Mouse (Mus musculus) liver, embryonic 14.5 days (tissue): ENCODE data around the gene Med12l. TPM values are rescaled to one million over a fixed set of nuclear protein-coding genes. Genes with fewer than 3 reads are reported as not detected.

Experiments used
- ATAC-seq: fragments of 200-750 bp; cut with Nextera tagmentation; 2 replicates; pipeline ENCODE4 v1.8.0; 2017; ENCODE audit warnings: moderate number of reproducible peaks, mild to moderate bottlenecking, moderate library complexity; ENCODE audit not compliant: insufficient read depth
- DNase-seq, 3 experiments: peaks; one replicate each; pipeline ENCODE4 v3.0.0-alpha.2; 2012 to 2013; ENCODE audit warnings: low read depth in 3 of 3, low spot score in 3 of 3
- H3K27ac ChIP-seq: fragments of 300-500 bp; sonication (generic); 2 replicates; pipeline ENCODE4 v1.5.1; 2014; ENCODE audit warnings: moderate library complexity, mild to moderate bottlenecking, control low read depth, inconsistent platforms
- H3K27me3 ChIP-seq: fragments of 300-500 bp; sonication (generic); 2 replicates; pipeline ENCODE4 v1.6.1; 2014; ENCODE audit warnings: mild to moderate bottlenecking, low read length, moderate library complexity; ENCODE audit not compliant: control insufficient read depth, insufficient read depth
- H3K36me3 ChIP-seq: fragments of 300-500 bp; sonication (generic); replicated peaks from 2 replicates; pipeline ENCODE4 v1.6.1; 2014; ENCODE audit warnings: low read depth; ENCODE audit not compliant: control insufficient read depth, insufficient read depth
- H3K4me1 ChIP-seq, 2 experiments: fragments of 200-500 bp in 1 of 2; fragments of 300-500 bp in 1 of 2; sonication (generic) in 1 of 2; replicated peaks; 2 replicates each; pipeline ENCODE4 v1.6.1; 2012 to 2014; ENCODE audit warnings: antibody characterized with exemption in 1 of 2, inconsistent platforms in 1 of 2, low read length in 1 of 2; ENCODE audit not compliant: control insufficient read depth in 2 of 2, insufficient read depth in 2 of 2
- H3K4me2 ChIP-seq: fragments of 300-500 bp; sonication (generic); 2 replicates; pipeline ENCODE4 v1.6.1; 2014; ENCODE audit warnings: low read depth, mild to moderate bottlenecking, control low read depth, moderate library complexity
- H3K4me3 ChIP-seq, 2 experiments: fragments of 200-500 bp in 1 of 2; fragments of 300-500 bp in 1 of 2; sonication (generic) in 1 of 2; 2 replicates each; pipeline ENCODE4 v1.5.1; 2012 to 2014; ENCODE audit warnings: low read depth in 2 of 2, low read length in 2 of 2, mild to moderate bottlenecking in 2 of 2, control low read depth in 1 of 2, inconsistent platforms in 1 of 2, moderate library complexity in 1 of 2; ENCODE audit not compliant: insufficient read depth in 1 of 2
- H3K9ac ChIP-seq: fragments of 300-500 bp; sonication (generic); replicated peaks from 2 replicates; pipeline ENCODE4 v1.6.1; 2014; ENCODE audit warnings: mild to moderate bottlenecking, control low read depth, moderate library complexity
- H3K9me3 ChIP-seq: fragments of 300-500 bp; sonication (generic); 2 replicates; pipeline ENCODE4 v1.6.1; 2016; ENCODE audit warnings: low read length, mixed read lengths; ENCODE audit not compliant: control insufficient read depth
- CTCF ChIP-seq: IDR thresholded peaks from 2 replicates; pipeline ENCODE4 v1.5.1; 2016; ENCODE audit warnings: antibody characterized with exemption, low read depth, control low read depth
- EP300 ChIP-seq: IDR thresholded peaks from 2 replicates; pipeline ENCODE4 v1.6.1; 2016; ENCODE audit warnings: antibody characterized with exemption, low read depth
- WGBS: fragments of 180-500 bp; shearing (Covaris S2); extraction: QIAGEN DNeasy Blood & Tissue Kit; methylation state at CpG from one replicate; pipeline ENCODE4 v1.1.7; 2014; ENCODE audit not compliant: insufficient replicate concordance; 5-methylcytosine and 5-hydroxymethylcytosine counted together
- polyA plus RNA-seq, 2 experiments: library from polyadenylated mRNA; depleted of rRNA in 1 of 2; stranded (reverse) in 1 of 2; unstranded in 1 of 2; fragments of >200 nt; fragmentation: Nextera tagmentation in 1 of 2; extraction: Ambion mirVana in 1 of 2; gene quantifications; 2 replicates each; pipeline versions ENCODE4 v1.2.1 to v1.2.3; 2012 to 2014

The Med12l gene
- polyA plus RNA-seq, 2 experiments, result 0.57 to 0.63 TPM

GRCm38 (mm10) chr3:59097421-59097820 is 91.8 kb downstream of the Med12l start:
- TF ChIP-seq EP300 (no peak), CTCF (no peak)
- no peak for DNase-seq
- peak; percentile 45 for ATAC-seq
- Histone ChIP-seq H3K36me3 (no peaks in the 10 kb centered on the region), H3K9me3 (no peaks in the 10 kb centered on the region), H3K27me3 (no peaks in the 10 kb centered on the region), H3K4me2 (no peak overlapping the region), H3K27ac (no peak overlapping the region), H3K4me3 (no peak overlapping the region), H3K4me1 (peaks cover 0 to 5% of the 10 kb centered on the region in 2 experiments; a peak in 3 of 4 replicates), H3K9ac (no peak overlapping the region)
- WGBS, result 51% methylated on average over 6 of the region's 6 CpGs

DNA sequence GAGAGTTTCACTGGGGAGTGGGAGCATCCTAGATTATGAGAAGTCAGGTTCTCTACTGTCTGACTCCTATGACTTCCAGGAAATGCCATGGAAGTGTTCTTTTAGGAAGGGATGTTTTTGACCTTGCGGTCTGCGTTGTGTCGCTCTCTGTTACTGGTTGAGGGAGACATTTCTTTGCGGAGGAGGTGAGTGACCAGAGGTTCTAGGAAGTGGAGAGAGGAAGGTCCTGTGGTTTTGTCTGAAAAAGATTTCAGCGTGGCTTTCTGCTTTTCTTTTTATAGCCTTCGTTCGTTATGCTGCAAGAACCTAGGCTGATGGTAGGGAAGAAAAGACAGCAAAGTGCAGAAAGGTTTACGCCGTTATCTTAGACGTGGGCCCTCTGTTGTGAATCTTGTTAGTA is 92.9 kb downstream of the Med12l start:
- H3K9ac ChIP-seq, result no peak overlapping the region
- no peaks in the 10 kb centered on the region for H3K27me3 ChIP-seq
- no peak for DNase-seq
- H3K4me3 ChIP-seq, result no peak overlapping the region
- no peak overlapping the region for H3K27ac ChIP-seq
- WGBS, result 20% methylated on average over 10 of the region's 10 CpGs
- H3K9me3 ChIP-seq, result no peaks in the 10 kb centered on the region
- H3K4me2 ChIP-seq, result no peak overlapping the region
- no peak for ATAC-seq
- no peaks in the 10 kb centered on the region for H3K36me3 ChIP-seq
- peaks cover 0 to 6% of the 10 kb centered on the region in 2 experiments; a peak in 3 of 4 replicates for H3K4me1 ChIP-seq
- TF ChIP-seq EP300, result no peak
- TF ChIP-seq CTCF, result no peak

DNA sequence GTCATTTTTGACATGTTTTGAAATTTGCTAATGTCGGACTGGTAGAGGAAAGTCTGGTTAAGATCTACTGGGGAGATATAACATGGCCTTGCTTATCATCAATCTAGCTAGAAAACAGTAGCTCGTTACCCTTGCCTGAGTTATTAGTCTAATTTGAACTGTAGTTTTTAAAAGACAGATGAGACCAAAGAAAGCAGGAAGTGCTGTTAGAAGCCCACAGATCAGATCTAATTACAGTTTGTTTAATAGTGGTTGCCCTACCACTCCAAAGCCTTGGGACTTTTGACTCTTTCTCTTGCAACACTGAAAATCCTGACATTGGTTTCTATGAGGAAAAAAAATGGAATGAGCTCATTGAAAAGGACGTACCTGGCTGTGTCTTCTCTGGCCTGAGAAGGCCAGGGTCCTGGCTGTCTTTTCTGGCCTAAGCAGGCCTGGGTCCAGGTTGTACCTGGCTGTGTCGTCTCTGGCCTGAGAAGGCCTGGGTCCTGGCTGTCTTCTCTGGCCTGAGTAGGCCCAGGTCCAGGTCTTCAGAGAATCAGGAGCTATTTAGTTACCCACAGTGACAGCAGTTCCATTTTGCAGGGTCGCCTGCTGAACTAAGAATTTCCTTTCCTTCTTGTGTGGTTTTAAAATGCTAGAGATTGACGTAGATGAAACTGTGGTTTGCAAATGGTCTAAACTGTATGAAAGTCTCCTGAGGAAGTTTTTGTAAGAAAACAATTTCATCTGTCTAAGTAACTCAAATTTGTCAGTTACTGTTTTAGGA is 95.8 kb downstream of the Med12l start, which contains the start of gene Gpr171:
Gene Gpr171, minus strand, starts transcription at position 604 of the 769 bp plus-strand sequence.
- Histone ChIP-seq H3K36me3 (no peaks in the 10 kb centered on the region), H3K9me3 (no peaks in the 10 kb centered on the region), H3K4me1 (peaks cover 0 to 15% of the 10 kb centered on the region in 2 experiments; a peak in 3 of 4 replicates), H3K4me2 (no peak within 1 kb of the TSS), H3K27ac (no peak within 1 kb of the TSS), H3K9ac (no peak within 1 kb of the TSS), H3K27me3 (no peaks in the 10 kb centered on the region), H3K4me3 (no peak within 1 kb of the TSS)
- DNase-seq (no peak), ATAC-seq (no peak)
- 39% methylated on average over 6 of the region's 6 CpGs for WGBS
- TF ChIP-seq CTCF (no peak), EP300 (no peak)

DNA sequence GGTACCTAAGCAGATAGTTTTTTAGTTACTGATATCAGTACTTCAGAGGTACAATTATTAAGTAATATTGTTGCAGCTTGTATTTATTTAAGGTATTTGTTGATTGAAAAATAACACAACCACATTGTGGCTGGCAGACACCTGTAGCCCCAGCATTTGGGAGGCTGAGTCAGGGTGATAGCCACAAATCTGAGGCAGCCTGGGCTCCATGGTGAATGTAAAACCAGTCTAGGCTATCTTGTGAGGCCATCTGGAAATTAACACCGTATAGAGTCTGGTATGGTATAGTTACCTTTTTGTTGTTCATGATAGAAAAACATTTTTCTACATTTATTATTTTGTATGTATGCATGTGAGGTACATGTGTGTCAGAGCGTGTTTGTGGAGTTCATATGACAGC is 96.5 kb downstream of the Med12l start:
- ATAC-seq (no peak), DNase-seq (no peak)
- TF ChIP-seq EP300 (no peak), CTCF (no peak)
- Histone ChIP-seq H3K27ac (no peak overlapping the region), H3K4me3 (no peak overlapping the region), H3K36me3 (no peaks in the 10 kb centered on the region), H3K27me3 (no peaks in the 10 kb centered on the region), H3K4me2 (no peak overlapping the region), H3K9ac (no peak overlapping the region), H3K4me1 (peaks cover 0 to 15% of the 10 kb centered on the region in 2 experiments; a peak in 3 of 4 replicates), H3K9me3 (no peaks in the 10 kb centered on the region)
- WGBS, result 53% methylated on average over 2 of the region's 2 CpGs

DNA sequence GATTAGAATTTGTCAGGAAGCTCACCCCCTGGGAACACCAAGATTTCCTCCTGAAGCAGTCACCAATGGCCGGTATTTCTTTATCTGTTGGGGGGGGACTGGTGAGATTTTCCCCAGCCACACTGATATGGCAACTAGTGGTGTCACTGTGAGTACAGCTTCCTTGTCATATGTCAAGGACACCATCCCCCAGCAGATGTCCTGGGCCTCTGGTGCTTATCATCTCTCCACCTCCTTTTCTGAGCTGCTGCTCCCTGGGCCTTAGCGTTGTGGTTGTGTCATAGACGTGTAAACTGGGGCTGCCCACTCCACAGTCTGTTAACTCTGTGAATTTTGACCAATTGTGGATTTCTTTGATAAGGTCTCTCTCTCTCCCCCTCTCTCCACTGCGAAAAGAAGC is 98.8 kb downstream of the Med12l start:
- ATAC-seq (peak; percentile 68; the same call in 1 of the 2 replicates), DNase-seq (no peak)
- TF ChIP-seq EP300 (no peak), CTCF (no peak)
- WGBS, result 13% methylated on average over 4 of the region's 4 CpGs
- Histone ChIP-seq H3K36me3 (no peaks in the 10 kb centered on the region), H3K9me3 (no peaks in the 10 kb centered on the region), H3K4me2 (no peak overlapping the region), H3K27ac (no peak overlapping the region), H3K4me1 (peaks cover 0 to 11% of the 10 kb centered on the region in 2 experiments; a peak in 2 of 4 replicates), H3K4me3 (no peak overlapping the region), H3K9ac (no peak overlapping the region), H3K27me3 (no peaks in the 10 kb centered on the region)
